Mouse (Mus musculus) limb, embryonic 12.5 days (tissue): Measurements from ENCODE around the gene Gm17018. TPM values are rescaled to one million over a fixed set of nuclear protein-coding genes. Genes with fewer than 3 reads are reported as not detected.

Source experiments
- ATAC-seq: fragments of 200-750 bp; cut with Nextera tagmentation; 2 replicates; pipeline ENCODE4 v1.8.0; 2017; ENCODE audit warnings: low read depth, moderate TSS enrichment; ENCODE audit not compliant: insufficient number of reproducible peaks, insufficient read depth, low FRiP score, low TSS enrichment
- H3K27ac ChIP-seq: fragments of 300-500 bp; sonication (generic); 2 replicates; pipeline ENCODE4 v1.5.1; 2016; ENCODE audit warnings: mild to moderate bottlenecking, moderate library complexity
- H3K27me3 ChIP-seq: fragments of 300-500 bp; sonication (generic); 2 replicates; pipeline ENCODE4 v1.6.1; 2016; ENCODE audit warnings: mild to moderate bottlenecking, moderate library complexity
- H3K36me3 ChIP-seq: fragments of 300-500 bp; sonication (generic); 2 replicates; pipeline ENCODE4 v1.6.1; 2016; ENCODE audit warnings: mild to moderate bottlenecking, moderate library complexity
- H3K4me1 ChIP-seq: fragments of 300-500 bp; sonication (generic); replicated peaks from 2 replicates; pipeline ENCODE4 v1.6.1; 2016
- H3K4me2 ChIP-seq: fragments of 300-500 bp; sonication (generic); 2 replicates; pipeline ENCODE4 v1.6.1; 2016; ENCODE audit warnings: mild to moderate bottlenecking, moderate library complexity
- H3K4me3 ChIP-seq: fragments of 300-500 bp; sonication (generic); replicated peaks from 2 replicates; pipeline ENCODE4 v1.5.1; 2016; ENCODE audit warnings: mild to moderate bottlenecking
- H3K9ac ChIP-seq: fragments of 300-500 bp; sonication (generic); replicated peaks from 2 replicates; pipeline ENCODE4 v1.6.1; 2016; ENCODE audit warnings: mild to moderate bottlenecking, moderate library complexity
- H3K9me3 ChIP-seq: fragments of 300-500 bp; sonication (generic); 2 replicates; pipeline ENCODE4 v1.6.1; 2016; ENCODE audit warnings: mild to moderate bottlenecking, moderate library complexity
- WGBS: fragments of 180-500 bp; shearing (Covaris S2); methylation state at CpG from one replicate; pipeline ENCODE4 v1.1.7; 2016; 5-methylcytosine and 5-hydroxymethylcytosine counted together
- polyA plus RNA-seq: library from polyadenylated mRNA; unstranded; fragments of >200 nt; fragmentation: Nextera tagmentation; extraction: Ambion mirVana; gene quantifications from 2 replicates; pipeline ENCODE4 v1.2.1, GENCODE M21; 2016

The Gm17018 gene
- polyA plus RNA-seq, result 50.5 and 53.7 TPM in 2 replicates

- Histone ChIP-seq H3K27ac (peak within 1 kb of the TSS; percentile 83), H3K36me3 (peaks cover 21% of the 10 kb centered on the region), H3K9me3 (no peaks in the 10 kb centered on the region), H3K4me1 (peaks cover 26% of the 10 kb centered on the region), H3K4me2 (peak within 1 kb of the TSS; percentile 92), H3K27me3 (no peaks in the 10 kb centered on the region; the same call in 1 of the 2 replicates), H3K9ac (peak within 1 kb of the TSS; percentile 75), H3K4me3 (peak within 1 kb of the TSS; percentile 75)
- ATAC-seq, result peak; percentile 71
- WGBS, result under 1% methylated on average over 35 of the region's 35 CpGs
Measured at GRCm38 (mm10) chr19:45560153-45560890, at the start of gene Gm17018, which contains the start of gene Poll. Gene Gm17018 (plus strand): TSS chr19:45560615. Gene Poll (minus strand): TSS chr19:45560531.

- Histone ChIP-seq H3K4me2 (no peak overlapping the region), H3K4me1 (no peaks in the 10 kb centered on the region), H3K27me3 (no peaks in the 10 kb centered on the region), H3K9ac (no peak overlapping the region), H3K4me3 (no peak overlapping the region), H3K27ac (no peak overlapping the region), H3K9me3 (no peaks in the 10 kb centered on the region), H3K36me3 (peaks cover 37% of the 10 kb centered on the region)
- 82% methylated on average over 3 of the region's 3 CpGs for WGBS
- no peak for ATAC-seq
Measured at GRCm38 (mm10) chr19:45510680-45511079, 49.7 kb upstream of the Gm17018 start.

- Histone ChIP-seq H3K4me1 (no peaks in the 10 kb centered on the region), H3K27ac (no peak overlapping the region), H3K4me3 (no peak overlapping the region), H3K9me3 (no peaks in the 10 kb centered on the region), H3K9ac (no peak overlapping the region), H3K27me3 (no peaks in the 10 kb centered on the region), H3K4me2 (no peak overlapping the region), H3K36me3 (peaks cover 44% of the 10 kb centered on the region)
- no peak for ATAC-seq
- WGBS, result 88% methylated on average over 4 of the region's 4 CpGs
Measured at GRCm38 (mm10) chr19:45511406-45511805, 49.0 kb upstream of the Gm17018 start.

GRCm38 (mm10) chr19:45515341-45515740, 45.1 kb upstream of the Gm17018 start:
- Histone ChIP-seq H3K27me3 (no peaks in the 10 kb centered on the region), H3K4me2 (no peak overlapping the region), H3K27ac (no peak overlapping the region), H3K9me3 (no peaks in the 10 kb centered on the region), H3K4me1 (no peaks in the 10 kb centered on the region), H3K36me3 (peaks cover 73% of the 10 kb centered on the region), H3K9ac (no peak overlapping the region), H3K4me3 (no peak overlapping the region)
- no peak for ATAC-seq
- 96% methylated on average over 2 of the region's 2 CpGs for WGBS

- H3K9ac ChIP-seq, result no peak overlapping the region
- WGBS, result 95% methylated on average over 12 of the region's 12 CpGs
Measured at GRCm38 (mm10) chr19:45516264-45516663, 44.2 kb upstream of the Gm17018 start.

GRCm38 (mm10) chr19:45527382-45527781, 33.0 kb upstream of the Gm17018 start:
- no peak overlapping the region for H3K9ac ChIP-seq
- 83% methylated on average over 7 of the region's 7 CpGs for WGBS
- H3K27me3 ChIP-seq, result no peaks in the 10 kb centered on the region
- no peaks in the 10 kb centered on the region for H3K9me3 ChIP-seq
- H3K4me1 ChIP-seq, result no peaks in the 10 kb centered on the region
- no peak overlapping the region for H3K4me2 ChIP-seq
- no peak overlapping the region for H3K27ac ChIP-seq
- peaks cover 80% of the 10 kb centered on the region for H3K36me3 ChIP-seq
- H3K4me3 ChIP-seq, result no peak overlapping the region
- no peak for ATAC-seq

More at GRCm38 (mm10) chr19:45516264-45516663, 44.2 kb upstream of the Gm17018 start:
- no peak overlapping the region for H3K4me2 ChIP-seq
- H3K27me3 ChIP-seq, result no peaks in the 10 kb centered on the region
- peaks cover 82% of the 10 kb centered on the region for H3K36me3 ChIP-seq
- H3K27ac ChIP-seq, result no peak overlapping the region
- no peak for ATAC-seq
- no peaks in the 10 kb centered on the region for H3K9me3 ChIP-seq
- H3K4me3 ChIP-seq, result no peak overlapping the region
- no peaks in the 10 kb centered on the region for H3K4me1 ChIP-seq

GRCm38 (mm10) chr19:45527931-45528534, 32.4 kb upstream of the Gm17018 start:
- Histone ChIP-seq H3K4me1 (no peaks in the 10 kb centered on the region), H3K36me3 (peaks cover 73% of the 10 kb centered on the region), H3K4me2 (no peak overlapping the region), H3K9me3 (no peaks in the 10 kb centered on the region), H3K9ac (no peak overlapping the region), H3K4me3 (no peak overlapping the region), H3K27me3 (no peaks in the 10 kb centered on the region), H3K27ac (no peak overlapping the region)
- no peak for ATAC-seq
- WGBS, result 92% methylated on average over 10 of the region's 10 CpGs

GRCm38 (mm10) chr19:45529294-45529693, 31.1 kb upstream of the Gm17018 start:
- no peak for ATAC-seq
- Histone ChIP-seq H3K4me2 (no peak overlapping the region), H3K9ac (no peak overlapping the region), H3K36me3 (peaks cover 63% of the 10 kb centered on the region), H3K4me1 (peaks cover 4% of the 10 kb centered on the region), H3K4me3 (no peak overlapping the region), H3K9me3 (no peaks in the 10 kb centered on the region), H3K27ac (no peak overlapping the region), H3K27me3 (no peaks in the 10 kb centered on the region; the same call in 1 of the 2 replicates)
- WGBS, result 82% methylated on average over 5 of the region's 5 CpGs

GRCm38 (mm10) chr19:45530200-45530995, 30.0 kb upstream of the Gm17018 start:
- Histone ChIP-seq H3K9me3 (no peaks in the 10 kb centered on the region), H3K36me3 (peaks cover 53% of the 10 kb centered on the region), H3K4me3 (no peak overlapping the region), H3K4me1 (peaks cover 15% of the 10 kb centered on the region), H3K4me2 (no peak overlapping the region), H3K27ac (no peak overlapping the region), H3K9ac (no peak overlapping the region), H3K27me3 (peaks cover under 1% of the 10 kb centered on the region; the same call in 1 of the 2 replicates)
- ATAC-seq, result no peak
- WGBS, result 77% methylated on average over 15 of the region's 15 CpGs

GRCm38 (mm10) chr19:45531554-45531953, 28.9 kb upstream of the Gm17018 start:
- Histone ChIP-seq H3K9ac (no peak overlapping the region), H3K9me3 (no peaks in the 10 kb centered on the region), H3K36me3 (peaks cover 51% of the 10 kb centered on the region), H3K4me3 (no peak overlapping the region), H3K27me3 (peaks cover 5% of the 10 kb centered on the region; the same call in 1 of the 2 replicates), H3K4me1 (peaks cover 23% of the 10 kb centered on the region), H3K27ac (no peak overlapping the region), H3K4me2 (no peak overlapping the region)
- WGBS, result 44% methylated on average over 6 of the region's 6 CpGs
- ATAC-seq, result no peak

GRCm38 (mm10) chr19:45533617-45534016, 26.8 kb upstream of the Gm17018 start:
- no peak overlapping the region for H3K27ac ChIP-seq
- H3K4me1 ChIP-seq, result peaks cover 23% of the 10 kb centered on the region
- H3K36me3 ChIP-seq, result peaks cover 30% of the 10 kb centered on the region
- H3K9ac ChIP-seq, result no peak overlapping the region
- ATAC-seq, result no peak
- WGBS, result 76% methylated on average over 7 of the region's 7 CpGs
- no peak overlapping the region for H3K4me3 ChIP-seq
- no peaks in the 10 kb centered on the region for H3K9me3 ChIP-seq
- H3K27me3 ChIP-seq, result peaks cover 11% of the 10 kb centered on the region; the same call in 1 of the 2 replicates
- H3K4me2 ChIP-seq, result no peak overlapping the region
